Mouse (Mus musculus) adrenal gland (tissue): Measurements from ENCODE around the gene Exoc1.

Experiments used
- intact Hi-C: fragments of 180-260 bp; cut with DNase I; formaldehyde crosslinking; loops from one replicate; pipeline ENCODE4 v1.15.1; 2025

Gene Exoc1

DNA sequence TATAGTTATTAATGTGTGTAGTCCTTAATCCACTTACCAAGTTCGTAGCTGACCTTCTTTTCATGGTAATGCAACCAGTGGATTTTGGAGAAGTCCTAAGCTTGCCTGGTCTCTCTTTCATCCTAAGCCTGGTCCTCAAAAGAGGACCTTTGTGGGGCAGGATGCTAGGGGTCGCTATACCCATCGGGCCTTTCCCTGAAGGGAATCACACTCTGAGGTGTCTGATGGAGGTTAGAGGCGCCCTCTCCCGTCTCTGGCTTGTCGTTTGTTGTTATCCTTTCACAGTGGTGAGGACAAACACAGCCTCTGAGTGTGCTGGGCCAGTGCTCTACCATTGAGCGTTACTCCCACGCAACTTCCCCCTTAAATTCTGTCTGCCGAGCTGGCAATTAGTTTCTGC is 62.8 kb downstream of the Exoc1 start:
- intact Hi-C loops: no loop called here

DNA sequence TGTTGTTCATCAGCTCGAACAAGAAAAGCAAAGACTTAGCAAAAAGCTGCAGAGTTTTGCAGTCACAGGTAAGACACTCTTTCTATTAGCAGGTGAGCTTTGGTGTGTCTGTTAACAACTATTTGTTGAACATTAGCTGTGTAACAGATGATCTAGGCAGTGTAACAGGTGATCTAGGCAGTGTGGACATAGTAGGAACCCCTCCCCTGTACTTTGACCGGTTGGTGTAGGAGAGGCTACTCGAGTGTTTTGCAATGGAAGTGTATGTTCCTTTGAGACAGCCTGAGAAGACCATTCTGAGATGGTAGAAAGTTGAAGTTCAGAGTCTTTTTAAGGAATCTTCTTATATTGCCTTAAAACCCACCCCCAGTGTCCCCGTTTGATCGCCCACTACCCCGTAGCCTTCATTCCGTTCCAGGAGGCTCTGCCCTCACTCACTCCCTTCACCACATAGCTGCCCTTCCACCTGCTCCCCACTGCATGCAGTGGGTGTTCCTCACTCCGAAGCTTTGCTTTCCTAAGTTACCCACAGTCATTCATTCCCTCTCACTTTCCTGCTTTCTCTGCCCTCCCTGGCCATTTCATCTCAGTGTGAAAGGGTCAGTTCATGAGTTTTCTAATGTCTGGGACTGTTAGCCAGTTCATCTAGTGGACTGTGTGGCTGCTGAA is 80.7 kb downstream of the Exoc1 start:
- intact Hi-C loops: no loop called here

DNA sequence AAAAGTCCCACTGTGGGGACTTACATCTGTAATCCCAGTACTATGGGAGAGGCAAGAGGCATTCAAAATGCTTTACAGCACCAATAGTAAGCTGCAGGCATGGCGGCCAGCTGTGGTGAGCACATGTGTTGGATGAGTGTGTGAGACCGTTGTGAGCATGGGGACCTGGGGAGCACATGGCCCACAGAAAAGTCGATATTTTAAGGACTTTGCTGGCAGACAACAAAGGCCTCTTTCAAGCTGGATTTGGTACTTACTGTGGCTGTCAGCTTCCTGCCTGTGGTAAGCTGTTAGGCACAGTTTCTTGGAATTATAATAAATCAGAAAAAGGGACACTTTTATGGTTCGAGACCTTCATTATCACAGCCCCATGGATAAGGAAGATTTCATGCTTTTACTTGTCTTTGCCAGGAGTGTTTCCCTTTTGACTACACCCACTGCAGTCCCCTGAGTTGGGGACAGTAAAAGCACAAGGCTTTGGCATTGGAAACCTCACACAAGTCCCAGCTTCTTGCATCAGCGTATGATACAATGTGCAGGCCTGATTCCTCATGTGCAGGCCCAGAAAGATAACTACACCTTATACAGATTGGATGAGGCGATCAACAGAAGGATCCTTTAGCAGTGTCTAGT is 83.9 kb downstream of the Exoc1 start:
- intact Hi-C loops: no loop called here

DNA sequence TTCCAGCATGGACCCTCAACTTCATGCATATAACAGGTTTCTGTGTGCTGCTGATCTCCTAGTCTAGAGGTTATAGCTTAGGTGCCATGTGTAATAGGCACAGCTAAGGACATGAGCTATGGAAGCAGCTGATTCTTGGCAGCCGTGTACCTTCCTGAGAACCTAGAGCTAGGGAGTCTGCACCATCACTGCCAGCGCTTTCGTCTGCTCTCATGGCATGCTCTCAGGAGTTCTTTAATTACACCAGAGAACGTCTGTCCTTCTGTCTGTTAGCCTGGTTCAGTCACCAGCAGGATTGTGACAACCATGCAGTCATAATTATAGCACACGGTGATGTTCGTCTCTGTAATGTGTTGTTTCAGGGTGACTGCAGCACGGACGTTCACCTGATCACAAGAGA is 86.2 kb downstream of the Exoc1 start:
- intact Hi-C loops: no loop called here

DNA sequence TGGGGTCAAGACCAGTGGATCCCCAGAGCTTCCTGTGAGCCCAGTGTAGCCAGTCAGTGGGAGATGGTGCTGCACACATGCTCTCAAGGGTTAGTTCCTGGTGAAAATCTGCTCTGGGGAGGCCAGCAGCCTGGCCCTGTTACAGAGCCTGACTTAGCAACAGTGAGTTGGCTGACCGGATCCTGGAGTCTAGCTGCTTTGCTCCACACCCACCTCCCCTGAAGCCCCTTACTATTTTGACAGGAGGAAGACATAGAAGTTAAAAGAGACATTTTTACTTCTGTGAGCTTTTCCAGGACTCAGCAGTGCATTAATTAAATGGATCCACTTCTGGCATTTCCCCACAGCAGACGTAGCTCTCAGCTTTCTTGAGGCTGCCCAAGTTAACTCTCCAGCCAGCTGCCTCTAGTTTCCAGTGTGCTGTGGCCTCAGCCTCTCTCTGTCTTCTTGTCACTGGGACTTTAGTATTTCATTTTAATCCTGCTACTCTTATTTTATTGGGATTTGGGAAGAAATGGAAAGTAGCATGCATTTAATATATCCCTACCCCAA is 87.2 kb downstream of the Exoc1 start:
- intact Hi-C loops: no loop called here

DNA sequence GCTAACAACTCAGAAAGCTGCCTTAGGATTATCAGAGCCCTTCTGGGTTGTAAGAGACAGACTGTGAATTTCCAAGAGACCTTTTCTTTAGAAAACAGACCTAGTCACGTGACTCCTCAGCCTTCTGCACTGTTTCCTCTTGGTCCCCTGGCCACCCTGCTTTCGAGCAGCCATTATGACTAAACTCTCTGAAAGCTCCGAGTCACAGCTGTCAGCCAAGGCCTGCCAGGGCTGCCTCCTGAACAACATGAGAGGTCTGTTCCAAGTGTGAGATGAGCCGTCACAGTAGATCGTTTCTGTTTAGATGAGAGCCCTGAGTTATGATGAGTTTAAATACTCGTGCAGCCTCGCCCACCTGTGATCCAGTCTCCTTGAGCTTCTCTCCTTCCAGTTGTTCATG is 89.6 kb downstream of the Exoc1 start:
- intact Hi-C loops: no loop called here
